Mouse (Mus musculus) CD8-positive naive resting alpha-beta T cell, adult 2 months (primary cell): ENCODE data around the gene Ctdsp2.
A peak's percentile ranks its signal among the peaks of the same experiment; 100 is the strongest.

Source experiments
- DNase-seq, 2 experiments: peaks; one replicate each; pipeline ENCODE4 v3.0.0; 2022; ENCODE audit warnings: low read depth in 2 of 2, low spot score in 2 of 2

Gene Ctdsp2

GRCm38 (mm10) chr10:126962271-126962965, 16.1 kb upstream of the Ctdsp2 start:
- no peak for DNase-seq

- no peak for DNase-seq
These were observed 15.6 kb upstream of the Ctdsp2 start for GRCm38 (mm10) chr10:126962966-126963330.

GRCm38 (mm10) chr10:126963821-126964220, 14.7 kb upstream of the Ctdsp2 start:
- DNase-seq: no peak

- no peak for DNase-seq
These were observed 7.0 kb upstream of the Ctdsp2 start for GRCm38 (mm10) chr10:126971363-126972050.

GRCm38 (mm10) chr10:126972051-126972725, 6.3 kb upstream of the Ctdsp2 start:
- DNase-seq: no peak

- no peak for DNase-seq
These were observed 5.5 kb upstream of the Ctdsp2 start for GRCm38 (mm10) chr10:126972988-126973387.

GRCm38 (mm10) chr10:126975706-126976105, 2.8 kb upstream of the Ctdsp2 start:
- DNase-seq: no peak

GRCm38 (mm10) chr10:126977076-126977475, 1.4 kb upstream of the Ctdsp2 start:
- DNase-seq: no peak

GRCm38 (mm10) chr10:126979121-126979635, 661 bp downstream of the Ctdsp2 start:
- DNase-seq: peak; percentile 10 to 18

- DNase-seq: peak in 1 of 2 experiments; percentile 15
These were observed 1.2 kb downstream of the Ctdsp2 start for GRCm38 (mm10) chr10:126979636-126980151.

GRCm38 (mm10) chr10:126980221-126980932, 1.9 kb downstream of the Ctdsp2 start:
- DNase-seq: no peak

GRCm38 (mm10) chr10:126980933-126981530, 2.5 kb downstream of the Ctdsp2 start:
- no peak for DNase-seq

- no peak for DNase-seq
These were observed 3.2 kb downstream of the Ctdsp2 start for GRCm38 (mm10) chr10:126981746-126982145.

GRCm38 (mm10) chr10:126983193-126983725, 4.7 kb downstream of the Ctdsp2 start:
- DNase-seq: no peak

- no peak for DNase-seq
These were observed 5.9 kb downstream of the Ctdsp2 start for GRCm38 (mm10) chr10:126984189-126985004.

GRCm38 (mm10) chr10:126985127-126985526, 6.6 kb downstream of the Ctdsp2 start:
- no peak for DNase-seq

GRCm38 (mm10) chr10:126985579-126985978, 7.1 kb downstream of the Ctdsp2 start:
- DNase-seq: no peak

GRCm38 (mm10) chr10:126986541-126986961, 8.0 kb downstream of the Ctdsp2 start:
- no peak for DNase-seq
